Mouse (Mus musculus) MEL (cell line): ENCODE data around the gene Nsl1. TPM values are rescaled to one million over a fixed set of nuclear protein-coding genes. Genes with fewer than 3 reads are reported as not detected.

Experiments used
- DNase-seq: peaks from one replicate; pipeline ENCODE4 v3.0.0; 2011; ENCODE audit warnings: low read depth, low spot score
- H3K27ac ChIP-seq: 2 replicates; pipeline ENCODE4 v1.5.1; 2012; ENCODE audit warnings: low read depth, mild to moderate bottlenecking, control low read depth, low read length, moderate library complexity; ENCODE audit not compliant: control insufficient read depth
- H3K27me3 ChIP-seq, 2 experiments: fragments of 150-350 bp in 1 of 2; sonication (generic) in 1 of 2; 2 replicates each; pipeline ENCODE4 v1.6.1; 2012; ENCODE audit warnings: low read length in 2 of 2, mild to moderate bottlenecking in 2 of 2, improper control_type of control experiment in 1 of 2, moderate library complexity in 1 of 2; ENCODE audit not compliant: insufficient read depth in 2 of 2, control insufficient read depth in 1 of 2
- H3K36me3 ChIP-seq, 2 experiments: 2 replicates each; pipeline ENCODE4 v1.6.1; 2012 to 2014; ENCODE audit warnings: low read length in 2 of 2, improper control_type of control experiment in 1 of 2, inconsistent platforms in 1 of 2, mild to moderate bottlenecking in 1 of 2; ENCODE audit not compliant: insufficient read depth in 2 of 2, control insufficient read depth in 1 of 2
- H3K4me1 ChIP-seq, 2 experiments: fragments of 150-350 bp in 1 of 2; sonication (generic) in 1 of 2; 2 replicates each; pipeline ENCODE4 v1.6.1; 2012; ENCODE audit warnings: low read length in 2 of 2, improper control_type of control experiment in 1 of 2, mild to moderate bottlenecking in 1 of 2; ENCODE audit not compliant: insufficient read depth in 2 of 2, control insufficient read depth in 1 of 2
- H3K4me3 ChIP-seq, 2 experiments: fragments of 150-350 bp in 1 of 2; sonication (generic) in 1 of 2; 2 replicates each; pipeline ENCODE4 v1.5.1; 2012; ENCODE audit warnings: low read depth in 2 of 2, low read length in 2 of 2, mild to moderate bottlenecking in 2 of 2, moderate library complexity in 2 of 2, control low read depth in 1 of 2, improper control_type of control experiment in 1 of 2; ENCODE audit not compliant: control insufficient read depth in 1 of 2, insufficient read depth in 1 of 2
- H3K79me2 ChIP-seq: 2 replicates; pipeline ENCODE4 v1.6.1; 2012; ENCODE audit warnings: mild to moderate bottlenecking, low read length, moderate library complexity; ENCODE audit not compliant: control insufficient read depth, poor library complexity, insufficient read depth
- H3K9ac ChIP-seq: 2 replicates; pipeline ENCODE4 v1.6.1; 2012; ENCODE audit warnings: low read depth, mild to moderate bottlenecking, control low read depth, low read length, moderate library complexity; ENCODE audit not compliant: control insufficient read depth, poor library complexity, severe bottlenecking
- H3K9me3 ChIP-seq: fragments of 150-350 bp; sonication (generic); replicated peaks from 2 replicates; pipeline ENCODE4 v1.6.1; 2012; ENCODE audit warnings: mild to moderate bottlenecking, low read length, improper control_type of control experiment, moderate library complexity; ENCODE audit not compliant: insufficient read depth
- CHD1 ChIP-seq: IDR thresholded peaks from 2 replicates; pipeline ENCODE4 v1.6.1; 2012; ENCODE audit warnings: low read depth, mild to moderate bottlenecking, inconsistent platforms, low read length, improper control_type of control experiment
- CHD2 ChIP-seq: IDR thresholded peaks from 2 replicates; pipeline ENCODE4 v1.6.1; 2011; ENCODE audit warnings: low read length, improper control_type of control experiment
- CTCF ChIP-seq, 3 experiments: IDR thresholded peaks in 2 of 3; conservative IDR thresholded peaks in 1 of 3; 2 replicates each; pipeline ENCODE4 v1.5.1; 2011 to 2012; ENCODE audit warnings: low read length in 3 of 3, low read depth in 2 of 3, mild to moderate bottlenecking in 2 of 3, improper control_type of control experiment in 1 of 3, inconsistent platforms in 1 of 3, mixed read lengths in 1 of 3, moderate library complexity in 1 of 3; ENCODE audit not compliant: control insufficient read depth in 1 of 3, insufficient read depth in 1 of 3, poor library complexity in 1 of 3, severe bottlenecking in 1 of 3
- ELF1 ChIP-seq: IDR thresholded peaks from 2 replicates; pipeline ENCODE4 v1.6.1; 2014; ENCODE audit warnings: low read depth, mild to moderate bottlenecking, inconsistent platforms, low read length, improper control_type of control experiment, moderate library complexity
- EP300 ChIP-seq, 2 experiments: IDR thresholded peaks; 2 replicates each; pipeline ENCODE4 v1.6.1; 2011; ENCODE audit warnings: improper control_type of control experiment in 2 of 2, low read length in 2 of 2, low read depth in 1 of 2, mild to moderate bottlenecking in 1 of 2
- GABPA ChIP-seq: IDR thresholded peaks from 2 replicates; pipeline ENCODE4 v1.6.1; 2012; ENCODE audit warnings: low read depth, mild to moderate bottlenecking, inconsistent platforms, low read length, improper control_type of control experiment, moderate library complexity
- JUND ChIP-seq: IDR thresholded peaks from 2 replicates; pipeline ENCODE4 v1.6.1; 2011; ENCODE audit warnings: low read depth, mild to moderate bottlenecking, improper control_type of control experiment, low read length
- MAX ChIP-seq: IDR thresholded peaks from 2 replicates; pipeline ENCODE4 v1.6.1; 2011; ENCODE audit warnings: low read length, improper control_type of control experiment
- MXI1 ChIP-seq: IDR thresholded peaks from 2 replicates; pipeline ENCODE4 v1.6.1; 2011; ENCODE audit warnings: mild to moderate bottlenecking, low read depth, low read length, improper control_type of control experiment
- NELFE ChIP-seq: IDR thresholded peaks from 2 replicates; pipeline ENCODE4 v1.6.1; 2011; ENCODE audit warnings: low read depth, low read length, improper control_type of control experiment
- NRF1 ChIP-seq: IDR thresholded peaks from 2 replicates; pipeline ENCODE4 v1.6.1; 2014; ENCODE audit warnings: low read depth, mild to moderate bottlenecking, inconsistent platforms, low read length, improper control_type of control experiment, moderate library complexity; ENCODE audit not compliant: poor library complexity, insufficient read depth, severe bottlenecking
- POLR2AphosphoS2 ChIP-seq: IDR thresholded peaks from 2 replicates; pipeline ENCODE4 v1.6.1; 2011; ENCODE audit warnings: low read length, improper control_type of control experiment
- RAD21 ChIP-seq: IDR thresholded peaks from 2 replicates; pipeline ENCODE4 v1.6.1; 2011; ENCODE audit warnings: mild to moderate bottlenecking, low read depth, low read length, improper control_type of control experiment
- RCOR1 ChIP-seq: IDR thresholded peaks from 2 replicates; pipeline ENCODE4 v1.6.1; 2012; ENCODE audit warnings: low read depth, mild to moderate bottlenecking, inconsistent platforms, low read length, improper control_type of control experiment
- SIN3A ChIP-seq: IDR thresholded peaks from 2 replicates; pipeline ENCODE4 v1.6.1; 2012; ENCODE audit warnings: low read length, improper control_type of control experiment, inconsistent platforms
- SMC3 ChIP-seq: IDR thresholded peaks from 2 replicates; pipeline ENCODE4 v1.6.1; 2011; ENCODE audit warnings: low read depth, low read length, improper control_type of control experiment
- TAL1 ChIP-seq: IDR thresholded peaks from 2 replicates; pipeline ENCODE4 v1.6.1; 2012; ENCODE audit warnings: mild to moderate bottlenecking, inconsistent platforms, low read length, moderate library complexity, mixed read lengths
- TBP ChIP-seq: IDR thresholded peaks from 2 replicates; pipeline ENCODE4 v1.8.0; 2011; ENCODE audit warnings: low read depth, low read length, improper control_type of control experiment
- TCF12 ChIP-seq: IDR thresholded peaks from 2 replicates; pipeline ENCODE4 v1.6.1; 2014; ENCODE audit warnings: low read depth, mild to moderate bottlenecking, inconsistent platforms, low read length, improper control_type of control experiment, moderate library complexity
- USF1 ChIP-seq: IDR thresholded peaks from 2 replicates; pipeline ENCODE4 v1.6.1; 2014; ENCODE audit warnings: low read depth, mild to moderate bottlenecking, inconsistent platforms, low read length, improper control_type of control experiment, moderate library complexity
- USF2 ChIP-seq, 2 experiments: IDR thresholded peaks; 2 replicates each; pipeline ENCODE4 v1.6.1; 2011 to 2012; ENCODE audit warnings: improper control_type of control experiment in 2 of 2, low read length in 2 of 2, borderline replicate concordance in 1 of 2, inconsistent platforms in 1 of 2, low read depth in 1 of 2, mild to moderate bottlenecking in 1 of 2; ENCODE audit not compliant: insufficient read depth in 1 of 2
- ZKSCAN1 ChIP-seq: IDR thresholded peaks from 2 replicates; pipeline ENCODE4 v1.6.1; 2012; ENCODE audit warnings: low read depth, mild to moderate bottlenecking, inconsistent platforms, low read length, improper control_type of control experiment, moderate library complexity
- ZMIZ1 ChIP-seq: IDR thresholded peaks from 2 replicates; pipeline ENCODE4 v1.6.1; 2012; ENCODE audit warnings: low read depth, mild to moderate bottlenecking, inconsistent platforms, low read length, improper control_type of control experiment, moderate library complexity
- polyA plus RNA-seq, 2 experiments: library from polyadenylated mRNA; stranded (reverse) in 1 of 2; unstranded in 1 of 2; fragments of >175 nt in 1 of 2; fragments of >200 nt in 1 of 2; gene quantifications; 2 replicates each; pipeline versions ENCODE4 v1.2.1 to v1.2.4; 2012; ENCODE audit warnings: low replicate concordance in 2 of 2, low read depth in 1 of 2; ENCODE audit not compliant: insufficient read length in 2 of 2, insufficient read depth in 1 of 2, missing spikeins in 1 of 2
- total RNA-seq: library from RNA; depleted of rRNA; stranded (reverse); fragments of 300-350 nt; gene quantifications from 2 replicates; pipeline ENCODE4 v1.2.3, GENCODE M21; 2012

The Nsl1 gene
- total and polyA plus RNA-seq, 3 experiments: 24.2 to 41.9 TPM; not detected in 1

GRCm38 (mm10) chr1:191065188-191065587, 2.4 kb downstream of the Nsl1 start:
- Histone ChIP-seq H3K27me3 (no peaks in the 10 kb centered on the region), H3K4me1 (peaks cover 5 to 16% of the 10 kb centered on the region in 2 experiments; a peak in 3 of 4 replicates)

GRCm38 (mm10) chr1:191068377-191068776, 5.6 kb downstream of the Nsl1 start:
- no peaks in the 10 kb centered on the region for H3K9me3 ChIP-seq
- peaks cover 9 to 12% of the 10 kb centered on the region in 2 experiments; a peak in 3 of 4 replicates for H3K4me1 ChIP-seq
- H3K4me3 ChIP-seq: no peak overlapping the region
- H3K36me3 ChIP-seq: peaks cover 12 to 20% of the 10 kb centered on the region in 2 experiments
- no peak overlapping the region for H3K27ac ChIP-seq
- H3K9ac ChIP-seq: no peak overlapping the region
- DNase-seq: no peak
- peaks cover 11% of the 10 kb centered on the region for H3K79me2 ChIP-seq
- TF ChIP-seq MAX (no peak), CTCF (IDR thresholded peaks at IDR 0.05 in 2 of 3, conservative IDR thresholded peaks at IDR 0.05 in 1 of 3; ENCODE audit: control insufficient read depth in 1 of 3, insufficient read depth in 1 of 3, low read depth in 2 of 3, low read length in 3 of 3, poor library complexity in 1 of 3, severe bottlenecking in 1 of 3) (peak; percentile 24 to 65 (median 45); a peak in 5 of 6 replicates), RAD21 (peak; percentile 45), RCOR1 (no peak), CHD2 (no peak), SMC3 (peak; percentile 47)
- no peaks in the 10 kb centered on the region for H3K27me3 ChIP-seq

More at GRCm38 (mm10) chr1:191065188-191065587, 2.4 kb downstream of the Nsl1 start:
- TF ChIP-seq ZMIZ1 (no peak), TCF12 (no peak), CHD2 (no peak), GABPA (no peak), SMC3 (no peak), RAD21 (no peak), TBP (no peak), MXI1 (no peak)
- H3K4me3 ChIP-seq: no peak overlapping the region
- DNase-seq: peak; percentile 60
- no peak overlapping the region for H3K27ac ChIP-seq
- no peaks in the 10 kb centered on the region for H3K9me3 ChIP-seq
- H3K36me3 ChIP-seq: peaks cover 13 to 15% of the 10 kb centered on the region in 2 experiments
- peaks cover 20% of the 10 kb centered on the region for H3K79me2 ChIP-seq
- H3K9ac ChIP-seq: no peak overlapping the region

- peaks cover 4 to 5% of the 10 kb centered on the region in 2 experiments; a peak in 2 of 4 replicates for H3K4me1 ChIP-seq
- no peaks in the 10 kb centered on the region; the same call in 1 of the 2 replicates for H3K79me2 ChIP-seq
- no peak overlapping the region for H3K27ac ChIP-seq
- H3K9me3 ChIP-seq: no peaks in the 10 kb centered on the region
- H3K4me3 ChIP-seq: no peak overlapping the region
- H3K9ac ChIP-seq: no peak overlapping the region
- TF ChIP-seq POLR2AphosphoS2 (no peak), USF2 (IDR thresholded peaks at IDR 0.05; ENCODE audit: borderline replicate concordance in 1 of 2, insufficient read depth in 1 of 2, low read depth in 1 of 2, low read length in 2 of 2) (no peak), CHD1 (no peak), EP300 (IDR thresholded peaks at IDR 0.05; ENCODE audit: low read depth in 1 of 2, low read length in 2 of 2) (no peak), NELFE (no peak), USF1 (no peak), TAL1 (no peak), SIN3A (no peak), GABPA (no peak), MXI1 (no peak), ZKSCAN1 (no peak), TCF12 (no peak), NRF1 (no peak), ZMIZ1 (no peak), CTCF (IDR thresholded peaks at IDR 0.05 in 2 of 3, conservative IDR thresholded peaks at IDR 0.05 in 1 of 3; ENCODE audit: control insufficient read depth in 1 of 3, insufficient read depth in 1 of 3, low read depth in 2 of 3, low read length in 3 of 3, poor library complexity in 1 of 3, severe bottlenecking in 1 of 3) (no peak), JUND (no peak), ELF1 (no peak)
- H3K36me3 ChIP-seq: peaks cover 4 to 23% of the 10 kb centered on the region in 2 experiments; a peak in 3 of 4 replicates
- DNase-seq: no peak
- H3K27me3 ChIP-seq: no peaks in the 10 kb centered on the region
Observed at GRCm38 (mm10) chr1:191070259-191070658, 7.4 kb downstream of the Nsl1 start.
